Mouse (Mus musculus): Measurements from ENCODE around the gene Ttc30b. TPM values are rescaled to one million over a fixed set of nuclear protein-coding genes. Genes with fewer than 3 reads are reported as not detected.
A peak's percentile ranks its signal among the peaks of the same experiment; 100 is the strongest.
"Not testable (repeated sequence)": the region's sequence is repeated elsewhere in the genome, so short reads cannot be mapped to it uniquely, and the experiment has no call there.

The Ttc30b gene
- polyA plus RNA-seq, 1 experiment from 2014 or later, result 21.8 TPM

- Histone ChIP-seq H3K27ac (replicated peaks) (no peak overlapping the region), H3K4me1 (replicated peaks) (peaks cover 17% of the 10 kb centered on the region), H3K36me3 (no peaks in the 10 kb centered on the region), H3K27me3 (no peaks in the 10 kb centered on the region), H3K9me3 (no peaks in the 10 kb centered on the region), H3K9ac (no peak overlapping the region), H3K4me2 (peak overlapping the region; percentile 49), H3K4me3 (no peak overlapping the region)
- WGBS, result 21% methylated on average over 5 of the region's 5 CpGs
- ATAC-seq (ENCODE audit: low FRiP score, low read depth), result peak; percentile 66
These were observed 26.6 kb upstream of the Ttc30b start for GRCm38 (mm10) chr2:75964972-75965371.

DNA sequence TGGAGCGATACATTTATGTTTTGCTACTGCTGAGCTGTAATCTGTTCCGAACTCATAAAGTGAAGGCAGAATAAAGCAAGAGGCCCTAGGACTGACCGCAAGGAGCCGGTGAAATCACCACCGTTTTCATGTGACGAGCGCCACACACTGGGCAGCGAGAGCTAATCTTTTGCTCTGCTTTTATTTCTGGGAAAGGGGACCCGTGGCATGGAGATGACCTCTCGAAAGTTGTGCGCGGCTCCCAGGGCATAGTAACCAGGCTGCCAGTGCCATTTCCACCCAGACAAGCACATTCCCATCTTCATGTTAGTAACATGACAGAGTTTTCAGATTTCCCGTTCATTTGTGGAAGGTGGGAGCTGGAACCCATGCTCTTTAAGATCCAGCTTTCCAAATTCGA is 26.1 kb upstream of the Ttc30b start:
- H3K4me2 ChIP-seq, result peak overlapping the region; percentile 49
- no peaks in the 10 kb centered on the region for H3K9me3 ChIP-seq
- H3K4me1 ChIP-seq (replicated peaks), result peaks cover 21% of the 10 kb centered on the region
- WGBS, result 14% methylated on average over 14 of the region's 14 CpGs
- no peak overlapping the region for H3K9ac ChIP-seq
- no peak overlapping the region for H3K27ac ChIP-seq (replicated peaks)
- peak; percentile 49 for ATAC-seq (ENCODE audit: low FRiP score, low read depth)
- H3K4me3 ChIP-seq, result no peak overlapping the region
- no peaks in the 10 kb centered on the region for H3K36me3 ChIP-seq
- H3K27me3 ChIP-seq, result no peaks in the 10 kb centered on the region

DNA sequence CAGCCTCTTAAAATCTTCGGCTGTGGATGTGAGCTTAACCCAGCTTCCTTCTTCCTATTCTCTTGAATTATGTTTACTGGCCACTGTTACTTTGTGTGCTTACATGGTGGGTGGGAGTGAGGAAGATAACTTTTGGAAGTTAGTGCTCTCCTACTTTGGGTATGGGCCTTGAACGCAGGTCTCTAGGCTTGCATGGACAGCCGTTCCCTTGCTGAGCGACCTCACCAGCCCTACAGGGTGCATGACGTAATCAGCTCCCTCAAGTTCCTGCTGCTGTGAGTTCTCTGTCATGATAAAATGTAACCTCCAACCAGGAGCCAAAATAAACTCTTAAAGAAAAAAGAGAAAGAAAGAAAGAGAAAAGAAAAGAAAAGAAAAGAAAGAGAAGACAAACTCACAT is 25.7 kb upstream of the Ttc30b start:
- H3K4me2 ChIP-seq, result peak overlapping the region; percentile 49
- WGBS, result 73% methylated on average over 5 of the region's 5 CpGs

DNA sequence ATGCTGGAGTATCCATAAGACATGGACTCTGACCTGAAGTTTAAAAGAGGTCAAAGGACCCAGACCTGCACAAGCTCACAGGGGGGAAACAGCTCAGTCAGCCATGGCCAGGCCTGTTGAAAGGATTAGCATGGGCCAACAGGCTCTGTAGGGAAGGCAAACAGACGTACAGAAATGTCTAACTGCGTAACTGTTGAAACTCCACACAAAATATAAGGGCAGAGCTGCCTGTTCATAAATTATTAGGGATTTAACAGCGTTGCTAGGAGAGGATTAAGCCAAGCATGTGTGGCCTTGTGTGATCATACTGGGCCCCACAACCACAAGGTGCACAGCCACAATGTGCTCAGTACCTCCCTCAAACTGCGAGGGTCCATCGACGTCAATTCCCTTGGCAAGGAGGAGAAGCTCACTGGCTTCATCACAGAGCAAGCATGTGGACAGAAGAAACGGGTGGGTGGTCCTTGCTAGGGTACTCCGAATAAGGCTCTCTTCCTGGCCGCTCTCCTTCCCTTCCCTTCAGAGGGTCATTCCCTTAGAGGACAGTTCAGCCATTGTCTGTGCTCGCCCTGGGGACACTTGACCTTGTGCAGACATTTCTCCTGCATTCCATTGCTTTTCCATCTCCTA is 24.9 kb upstream of the Ttc30b start:
- Histone ChIP-seq H3K36me3 (no peaks in the 10 kb centered on the region), H3K27me3 (no peaks in the 10 kb centered on the region), H3K4me3 (no peak overlapping the region), H3K27ac (replicated peaks) (no peak overlapping the region), H3K4me2 (no peak overlapping the region), H3K4me1 (replicated peaks) (peaks cover 31% of the 10 kb centered on the region), H3K9ac (no peak overlapping the region), H3K9me3 (no peaks in the 10 kb centered on the region)
- no peak for ATAC-seq (ENCODE audit: low FRiP score, low read depth)
- 61% methylated on average over 10 of the region's 10 CpGs for WGBS

More for the DNA sequence above, 25.7 kb upstream of the Ttc30b start:
- H3K27me3 ChIP-seq, result no peaks in the 10 kb centered on the region
- H3K9me3 ChIP-seq, result no peaks in the 10 kb centered on the region
- no peak overlapping the region for H3K9ac ChIP-seq
- no peaks in the 10 kb centered on the region for H3K36me3 ChIP-seq
- no peak overlapping the region for H3K27ac ChIP-seq (replicated peaks)
- no peak for ATAC-seq (ENCODE audit: low FRiP score, low read depth)
- no peak overlapping the region for H3K4me3 ChIP-seq
- peaks cover 26% of the 10 kb centered on the region for H3K4me1 ChIP-seq (replicated peaks)

GRCm38 (mm10) chr2:75960366-75961330 is 22.3 kb upstream of the Ttc30b start:
- no peak overlapping the region for H3K9ac ChIP-seq
- peaks cover 32% of the 10 kb centered on the region for H3K4me1 ChIP-seq (replicated peaks)
- H3K36me3 ChIP-seq, result no peaks in the 10 kb centered on the region
- H3K27ac ChIP-seq (replicated peaks), result peak overlapping the region; percentile 69
- peak; percentile 6; the same call in 1 of the 2 replicates for ATAC-seq (ENCODE audit: low FRiP score, low read depth)
- H3K4me2 ChIP-seq, result peak overlapping the region; percentile 45
- no peak overlapping the region for H3K4me3 ChIP-seq
- 48% methylated on average over 15 of the region's 15 CpGs for WGBS
- H3K27me3 ChIP-seq, result no peaks in the 10 kb centered on the region
- H3K9me3 ChIP-seq, result no peaks in the 10 kb centered on the region

DNA sequence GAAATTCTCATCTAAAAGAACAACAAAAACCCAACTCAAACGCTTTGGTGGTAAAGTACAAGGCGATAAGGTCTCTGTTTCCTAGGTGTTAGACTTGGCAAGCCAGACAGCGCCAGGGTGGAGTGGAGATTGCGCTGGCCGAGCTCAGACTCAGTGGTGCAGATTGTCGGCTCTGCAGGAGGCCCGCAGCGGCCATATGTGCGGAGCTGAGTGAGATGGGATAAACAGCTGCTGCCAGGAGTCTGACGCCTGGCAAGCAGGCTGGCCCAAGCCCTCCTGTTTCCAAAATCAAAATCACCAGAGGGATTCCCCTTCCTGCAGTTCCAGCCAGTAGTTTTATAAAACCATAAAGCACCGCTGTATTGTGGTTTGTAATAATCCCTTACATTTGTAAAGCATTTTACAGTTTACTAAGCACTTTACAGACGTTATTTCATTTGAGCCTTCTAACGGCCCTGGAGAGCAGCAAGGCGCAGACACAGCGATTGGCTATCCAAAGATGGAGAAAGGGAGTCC is 21.5 kb upstream of the Ttc30b start:
- no peaks in the 10 kb centered on the region for H3K9me3 ChIP-seq
- H3K4me3 ChIP-seq, result no peak overlapping the region
- H3K9ac ChIP-seq, result no peak overlapping the region
- H3K4me1 ChIP-seq (replicated peaks), result peaks cover 32% of the 10 kb centered on the region
- no peaks in the 10 kb centered on the region for H3K27me3 ChIP-seq
- no peaks in the 10 kb centered on the region for H3K36me3 ChIP-seq
- WGBS, result 9% methylated on average over 15 of the region's 15 CpGs
- peak overlapping the region; percentile 45 for H3K4me2 ChIP-seq
- ATAC-seq (ENCODE audit: low FRiP score, low read depth), result peak; percentile 74
- H3K27ac ChIP-seq (replicated peaks), result peak overlapping the region; percentile 69

DNA sequence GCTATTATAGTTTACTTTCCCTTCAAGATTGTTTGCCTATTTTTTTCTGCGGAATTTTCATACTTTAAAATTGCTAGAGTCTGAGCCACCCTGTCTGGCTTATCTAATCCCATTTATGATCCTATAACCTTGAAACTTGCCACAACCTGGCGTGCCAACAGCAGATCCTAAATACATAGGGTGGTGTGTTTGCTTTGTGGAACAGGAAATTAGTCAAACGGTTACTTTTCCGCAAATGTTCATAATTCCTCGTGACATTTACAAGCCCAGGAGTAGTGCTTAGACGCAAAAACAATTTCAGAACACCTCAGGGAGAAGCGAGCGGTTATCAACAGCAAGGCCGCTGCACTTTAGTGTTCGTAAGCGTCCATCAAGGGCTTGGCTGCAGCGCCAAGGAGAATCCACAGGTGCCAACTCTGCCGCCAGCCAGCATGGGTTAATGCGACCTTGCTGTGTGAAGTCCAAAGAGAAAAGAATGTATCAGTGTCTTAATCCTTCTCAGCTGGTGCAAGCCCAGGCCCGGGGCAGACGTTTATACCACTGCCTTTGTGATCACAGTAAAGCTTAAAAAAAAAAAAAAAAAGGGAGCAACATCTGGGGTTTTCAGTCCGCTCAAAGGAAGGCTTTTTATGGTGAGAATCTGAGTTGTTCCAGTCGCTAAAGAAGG is 20.9 kb upstream of the Ttc30b start:
- Histone ChIP-seq H3K4me1 (replicated peaks) (peaks cover 26% of the 10 kb centered on the region), H3K4me2 (peak overlapping the region; percentile 45), H3K4me3 (no peak overlapping the region), H3K9me3 (no peaks in the 10 kb centered on the region), H3K9ac (no peak overlapping the region), H3K36me3 (no peaks in the 10 kb centered on the region), H3K27me3 (no peaks in the 10 kb centered on the region), H3K27ac (replicated peaks) (peak overlapping the region; percentile 69)
- WGBS, result 32% methylated on average over 18 of the region's 18 CpGs
- no peak for ATAC-seq (ENCODE audit: low FRiP score, low read depth)

- no peak overlapping the region for H3K27ac ChIP-seq (replicated peaks)
- no peak overlapping the region for H3K9ac ChIP-seq
- peaks cover 23% of the 10 kb centered on the region for H3K4me1 ChIP-seq (replicated peaks)
- no peak overlapping the region for H3K4me3 ChIP-seq
- no peaks in the 10 kb centered on the region for H3K27me3 ChIP-seq
- no peak overlapping the region for H3K4me2 ChIP-seq
- ATAC-seq (ENCODE audit: low FRiP score, low read depth), result no peak
- no peaks in the 10 kb centered on the region for H3K9me3 ChIP-seq
- 56% methylated on average over 14 of the region's 14 CpGs for WGBS
- H3K36me3 ChIP-seq, result no peaks in the 10 kb centered on the region
These were observed 17.3 kb upstream of the Ttc30b start for GRCm38 (mm10) chr2:75955709-75956108.

- ATAC-seq (ENCODE audit: low FRiP score, low read depth), result no peak
- 87% methylated on average over 5 of the region's 5 CpGs for WGBS
- no peak overlapping the region for H3K27ac ChIP-seq (replicated peaks)
- H3K9me3 ChIP-seq, result no peaks in the 10 kb centered on the region
- no peaks in the 10 kb centered on the region for H3K36me3 ChIP-seq
- no peak overlapping the region for H3K9ac ChIP-seq
- no peak overlapping the region for H3K4me3 ChIP-seq
- no peak overlapping the region for H3K4me2 ChIP-seq
- H3K4me1 ChIP-seq (replicated peaks), result peaks cover 1% of the 10 kb centered on the region; the same call in 1 of the 2 replicates
- H3K27me3 ChIP-seq, result no peaks in the 10 kb centered on the region
These were observed 14.9 kb upstream of the Ttc30b start for GRCm38 (mm10) chr2:75953320-75953719.

- Histone ChIP-seq H3K9me3 (no peaks in the 10 kb centered on the region), H3K27me3 (no peaks in the 10 kb centered on the region), H3K9ac (no peak overlapping the region), H3K27ac (replicated peaks) (no peak overlapping the region), H3K4me1 (replicated peaks) (no peaks in the 10 kb centered on the region), H3K4me3 (no peak overlapping the region), H3K4me2 (no peak overlapping the region), H3K36me3 (no peaks in the 10 kb centered on the region)
- 92% methylated on average over 8 of the region's 8 CpGs for WGBS
- no peak for ATAC-seq (ENCODE audit: low FRiP score, low read depth)
These were observed 12.3 kb upstream of the Ttc30b start for GRCm38 (mm10) chr2:75950685-75951084.

DNA sequence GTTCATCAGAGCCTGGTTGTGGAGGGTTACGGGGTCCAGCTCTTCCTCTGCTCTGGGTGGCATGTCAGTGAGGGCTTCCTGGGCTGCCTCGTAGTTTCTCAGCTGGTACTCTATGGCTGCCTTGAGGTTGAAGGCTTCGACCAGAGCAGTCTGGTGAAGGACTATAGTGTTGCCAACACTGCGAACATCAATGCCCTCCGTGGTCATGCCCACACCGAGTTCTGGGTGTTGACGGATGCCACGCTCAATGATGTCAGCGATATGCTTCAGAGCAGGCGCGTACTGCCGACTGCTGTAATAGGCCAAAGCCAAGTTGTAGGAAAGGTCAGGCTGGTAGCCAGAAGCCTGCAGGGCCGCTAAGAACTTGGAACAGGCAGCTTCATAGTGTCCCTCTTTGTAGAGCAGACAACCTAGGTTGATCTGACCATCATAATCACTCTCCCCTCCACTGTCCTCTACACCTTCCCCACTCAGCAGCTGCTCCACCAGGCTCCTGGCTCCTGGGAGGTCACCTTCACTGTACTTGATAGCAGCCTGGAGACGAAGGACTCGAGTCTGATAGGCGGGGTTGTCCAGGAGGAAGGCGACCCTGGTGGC is 767 bp downstream of the Ttc30b start:
- Histone ChIP-seq H3K4me3 (peak overlapping the region; percentile 55), H3K4me2 (peak overlapping the region; percentile 57), H3K27ac (replicated peaks) (peak overlapping the region; percentile 92), H3K9ac (peak overlapping the region; percentile 35; the same call in 1 of the 2 replicates)
- 72% methylated on average over 16 of the region's 17 CpGs for WGBS
- H3K4me1 ChIP-seq (replicated peaks); H3K9me3 ChIP-seq; H3K27me3 ChIP-seq; H3K36me3 ChIP-seq: not testable (repeated sequence)
- ATAC-seq (ENCODE audit: low FRiP score, low read depth), result peak; percentile 31; the same call in 1 of the 2 replicates
